Mouse (Mus musculus) stomach, embryonic 14.5 days (tissue): ENCODE results near the gene Ubox5. TPM values are rescaled to one million over a fixed set of nuclear protein-coding genes. Genes with fewer than 3 reads are reported as not detected.

Source experiments
- ATAC-seq: fragments of 200-750 bp; cut with Nextera tagmentation; 2 replicates; pipeline ENCODE4 v1.8.0; 2017; ENCODE audit warnings: low read depth, moderate TSS enrichment; ENCODE audit not compliant: insufficient number of reproducible peaks, insufficient read depth, low FRiP score
- H3K27ac ChIP-seq: fragments of 300-500 bp; sonication (generic); 2 replicates; pipeline ENCODE4 v1.5.1; 2014; ENCODE audit warnings: mild to moderate bottlenecking, low read length, moderate library complexity, mixed read lengths
- H3K27me3 ChIP-seq: fragments of 300-500 bp; sonication (generic); 2 replicates; pipeline ENCODE4 v1.6.1; 2014; ENCODE audit warnings: low read length, control low read depth, mixed read lengths; ENCODE audit not compliant: control insufficient read depth, insufficient read depth
- H3K36me3 ChIP-seq: fragments of 300-500 bp; sonication (generic); 2 replicates; pipeline ENCODE4 v1.6.1; 2014; ENCODE audit warnings: mild to moderate bottlenecking, control low read depth, low read length, moderate library complexity, mixed read lengths; ENCODE audit not compliant: control insufficient read depth, insufficient read depth
- H3K4me1 ChIP-seq: fragments of 300-500 bp; sonication (generic); 2 replicates; pipeline ENCODE4 v1.6.1; 2014; ENCODE audit warnings: low read length, control low read depth, mixed read lengths; ENCODE audit not compliant: control insufficient read depth, insufficient read depth
- H3K4me2 ChIP-seq: fragments of 300-500 bp; sonication (generic); replicated peaks from 2 replicates; pipeline ENCODE4 v1.6.1; 2014; ENCODE audit warnings: low read depth, low read length, control low read depth
- H3K4me3 ChIP-seq: fragments of 300-500 bp; sonication (generic); 2 replicates; pipeline ENCODE4 v1.5.1; 2014; ENCODE audit warnings: low read depth, low read length, control low read depth
- H3K9ac ChIP-seq: fragments of 300-500 bp; sonication (generic); replicated peaks from 2 replicates; pipeline ENCODE4 v1.6.1; 2014; ENCODE audit warnings: low read depth, mild to moderate bottlenecking, control low read depth, low read length, moderate library complexity, mixed read lengths
- H3K9me3 ChIP-seq: fragments of 300-500 bp; sonication (generic); 2 replicates; pipeline ENCODE4 v1.6.1; 2016; ENCODE audit warnings: low read depth, low read length, control low read depth; ENCODE audit not compliant: control insufficient read depth
- WGBS: fragments of 180-500 bp; shearing (Covaris S2); extraction: QIAGEN DNeasy Blood & Tissue Kit; methylation state at CpG from one replicate; pipeline ENCODE4 v1.1.7; 2014; 5-methylcytosine and 5-hydroxymethylcytosine counted together
- polyA plus RNA-seq: library from polyadenylated mRNA; unstranded; fragments of >200 nt; fragmentation: Nextera tagmentation; extraction: Ambion mirVana; gene quantifications from 2 replicates; pipeline ENCODE4 v1.2.1, GENCODE M21; 2014

The Ubox5 gene
- polyA plus RNA-seq, 1 experiment from 2014 or later = 14.6 TPM

- Histone ChIP-seq H3K9ac (peak overlapping the region; percentile 79; the same call in 1 of the 2 replicates), H3K4me1 (peaks cover 5% of the 10 kb centered on the region; the same call in 1 of the 2 replicates), H3K36me3 (peaks cover 6% of the 10 kb centered on the region), H3K4me2 (peak overlapping the region; percentile 84; the same call in 1 of the 2 replicates), H3K9me3 (no peaks in the 10 kb centered on the region), H3K4me3 (no peak overlapping the region), H3K27me3 (no peaks in the 10 kb centered on the region), H3K27ac (no peak overlapping the region)
- WGBS = 81% methylated on average over 8 of the region's 8 CpGs
- no peak for ATAC-seq
Observed at GRCm38 (mm10) chr2:130564983-130565382, 64.9 kb downstream of the Ubox5 start.

GRCm38 (mm10) chr2:130564063-130564462, 65.8 kb downstream of the Ubox5 start:
- Histone ChIP-seq H3K36me3 (peaks cover 6% of the 10 kb centered on the region), H3K4me2 (peak overlapping the region; percentile 84), H3K27me3 (no peaks in the 10 kb centered on the region), H3K4me1 (peaks cover 5% of the 10 kb centered on the region; the same call in 1 of the 2 replicates), H3K4me3 (peak overlapping the region; percentile 92), H3K27ac (no peak overlapping the region), H3K9ac (peak overlapping the region; percentile 79), H3K9me3 (no peaks in the 10 kb centered on the region)
- 1% methylated on average over 23 of the region's 23 CpGs for WGBS
- peak; percentile 1; the same call in 1 of the 2 replicates for ATAC-seq

- peak within 1 kb of the TSS; percentile 92 for H3K4me3 ChIP-seq
- peaks cover 5% of the 10 kb centered on the region; the same call in 1 of the 2 replicates for H3K4me1 ChIP-seq
- H3K27ac ChIP-seq = no peak within 1 kb of the TSS; the same call in 1 of the 2 replicates
- no peaks in the 10 kb centered on the region for H3K27me3 ChIP-seq
- under 1% methylated on average over 60 of the region's 61 CpGs for WGBS
- no peaks in the 10 kb centered on the region for H3K9me3 ChIP-seq
- ATAC-seq = peak; percentile 99
- peaks cover 6% of the 10 kb centered on the region for H3K36me3 ChIP-seq
- H3K4me2 ChIP-seq = peak within 1 kb of the TSS; percentile 84
- H3K9ac ChIP-seq = peak within 1 kb of the TSS; percentile 79
Observed at GRCm38 (mm10) chr2:130563212-130564055, 66.4 kb downstream of the Ubox5 start, which contains the start of gene Mrps26. Mrps26 (plus strand) TSS chr2:130563742.

- WGBS = 69% methylated on average over 2 of the region's 2 CpGs
- H3K9me3 ChIP-seq = no peaks in the 10 kb centered on the region
Observed at GRCm38 (mm10) chr2:130558015-130558414, 71.8 kb downstream of the Ubox5 start.

GRCm38 (mm10) chr2:130557462-130557861, 72.4 kb downstream of the Ubox5 start:
- no peaks in the 10 kb centered on the region for H3K9me3 ChIP-seq
- WGBS = 94% methylated on average over 2 of the region's 2 CpGs
- H3K4me1 ChIP-seq = no peaks in the 10 kb centered on the region
- H3K4me2 ChIP-seq = no peak overlapping the region
- peaks cover 28% of the 10 kb centered on the region for H3K36me3 ChIP-seq
- no peak overlapping the region for H3K27ac ChIP-seq
- no peak for ATAC-seq
- no peaks in the 10 kb centered on the region for H3K27me3 ChIP-seq
- no peak overlapping the region for H3K9ac ChIP-seq
- H3K4me3 ChIP-seq = no peak overlapping the region

More at GRCm38 (mm10) chr2:130558015-130558414, 71.8 kb downstream of the Ubox5 start:
- H3K4me2 ChIP-seq = no peak overlapping the region
- H3K4me3 ChIP-seq = no peak overlapping the region
- no peak overlapping the region for H3K27ac ChIP-seq
- H3K27me3 ChIP-seq = no peaks in the 10 kb centered on the region
- H3K36me3 ChIP-seq = peaks cover 24% of the 10 kb centered on the region
- ATAC-seq = no peak
- no peaks in the 10 kb centered on the region; the same call in 1 of the 2 replicates for H3K4me1 ChIP-seq
- no peak overlapping the region for H3K9ac ChIP-seq

- no peak for ATAC-seq
- 80% methylated on average over 1 of the region's 1 CpGs for WGBS
- no peak overlapping the region for H3K4me3 ChIP-seq
- H3K27me3 ChIP-seq = no peaks in the 10 kb centered on the region
- H3K27ac ChIP-seq = no peak overlapping the region
- no peak overlapping the region for H3K4me2 ChIP-seq
- no peaks in the 10 kb centered on the region for H3K4me1 ChIP-seq
- no peak overlapping the region for H3K9ac ChIP-seq
- H3K9me3 ChIP-seq = no peaks in the 10 kb centered on the region
- peaks cover 40% of the 10 kb centered on the region for H3K36me3 ChIP-seq
Observed at GRCm38 (mm10) chr2:130556292-130556691, 73.5 kb downstream of the Ubox5 start.

GRCm38 (mm10) chr2:130554841-130555240, 75.0 kb downstream of the Ubox5 start:
- no peaks in the 10 kb centered on the region for H3K4me1 ChIP-seq
- no peak overlapping the region for H3K9ac ChIP-seq
- H3K27ac ChIP-seq = no peak overlapping the region
- 88% methylated on average over 7 of the region's 7 CpGs for WGBS
- no peaks in the 10 kb centered on the region for H3K9me3 ChIP-seq
- no peak overlapping the region for H3K4me3 ChIP-seq
- peaks cover 47% of the 10 kb centered on the region for H3K36me3 ChIP-seq
- H3K27me3 ChIP-seq = no peaks in the 10 kb centered on the region
- no peak overlapping the region for H3K4me2 ChIP-seq
- no peak for ATAC-seq

- no peaks in the 10 kb centered on the region for H3K27me3 ChIP-seq
- ATAC-seq = no peak
- no peak overlapping the region for H3K4me2 ChIP-seq
- H3K4me3 ChIP-seq = no peak overlapping the region
- WGBS = 87% methylated on average over 8 of the region's 8 CpGs
- H3K9me3 ChIP-seq = no peaks in the 10 kb centered on the region
- no peak overlapping the region for H3K27ac ChIP-seq
- H3K9ac ChIP-seq = no peak overlapping the region
- peaks cover 75% of the 10 kb centered on the region for H3K36me3 ChIP-seq
- H3K4me1 ChIP-seq = no peaks in the 10 kb centered on the region
Observed at GRCm38 (mm10) chr2:130546957-130547356, 82.9 kb downstream of the Ubox5 start.
